Mouse (Mus musculus): ENCODE data around the gene Pa2g4.

GRCm38 (mm10) chr10:128590193-128590690 lies 24.5 kb upstream of the Pa2g4 start:
- peak; percentile 49 for TF ChIP-seq CTCF (IDR thresholded peaks at IDR 0.05; ENCODE audit: extremely low read depth, insufficient read depth, low read length)
- no peak for TF ChIP-seq POLR2A (IDR thresholded peaks at IDR 0.05; ENCODE audit: extremely low read depth, insufficient read depth, low read length)
